Mouse (Mus musculus) bone marrow, adult 2 months (tissue): ENCODE results near the gene Abca17. TPM values are rescaled to one million over a fixed set of nuclear protein-coding genes. Genes with fewer than 3 reads are reported as not detected.
A peak's percentile ranks its signal among the peaks of the same experiment; 100 is the strongest.

Experiments
- H3K27ac ChIP-seq: fragments of 200-500 bp; 2 replicates; pipeline ENCODE4 v1.5.1; 2012; ENCODE audit warnings: low read depth, mild to moderate bottlenecking, control low read depth, inconsistent platforms, low read length; ENCODE audit not compliant: control insufficient read depth, poor library complexity, insufficient read depth
- H3K4me1 ChIP-seq: fragments of 200-500 bp; 2 replicates; pipeline ENCODE4 v1.6.1; 2011; ENCODE audit warnings: low read length; ENCODE audit not compliant: control insufficient read depth, insufficient read depth
- H3K4me3 ChIP-seq: fragments of 200-500 bp; replicated peaks from 2 replicates; pipeline ENCODE3; 2011; ENCODE audit warnings: mild to moderate bottlenecking, low read depth, low read length, control low read depth; ENCODE audit not compliant: control insufficient read depth
- CTCF ChIP-seq: fragments of 200-500 bp; IDR thresholded peaks from 2 replicates; pipeline ENCODE4 v1.5.1; 2011; ENCODE audit warnings: low read length, control low read depth; ENCODE audit not compliant: control insufficient read depth, insufficient read depth
- POLR2A ChIP-seq: fragments of 200-500 bp; IDR thresholded peaks from 2 replicates; pipeline ENCODE4 v1.6.1; 2011; ENCODE audit warnings: low read depth, mild to moderate bottlenecking, control low read depth, low read length, borderline replicate concordance; ENCODE audit not compliant: control insufficient read depth
- WGBS: fragments of 180-500 bp; shearing (Covaris S2); methylation state at CpG from one replicate; pipeline ENCODE4 v1.1.7; 2018; 5-methylcytosine and 5-hydroxymethylcytosine counted together
- polyA plus RNA-seq: library from polyadenylated mRNA; stranded (reverse); fragments of >200 nt; gene quantifications from 2 replicates; pipeline ENCODE4 v1.2.4, GENCODE M21; 2011; ENCODE audit warnings: low replicate concordance; ENCODE audit not compliant: missing spikeins, insufficient read depth, insufficient read length

Abca17 gene
- polyA plus RNA-seq, result not detected in 2 replicates

- 2% methylated on average over 42 of the region's 42 CpGs for whole genome bisulfite sequencing
- peak within 1 kb of the TSS; percentile 79 for H3K27ac ChIP-seq
Observed at GRCm38 (mm10) chr17:24350926-24351759, at the start of gene Abca17. Gene Abca17, minus strand, starts transcription at chr17:24351068.

GRCm38 (mm10) chr17:24394456-24394855 is 43.6 kb upstream of the Abca17 start:
- Histone ChIP-seq H3K27ac (no peak overlapping the region), H3K4me3 (no peak overlapping the region), H3K4me1 (no peaks in the 10 kb centered on the region)
- 88% methylated on average over 7 of the region's 7 CpGs for WGBS
- TF ChIP-seq POLR2A (no peak), CTCF (no peak)

More at GRCm38 (mm10) chr17:24350926-24351759, at the start of gene Abca17:
- Histone ChIP-seq H3K4me3 (peak within 1 kb of the TSS; percentile 87), H3K4me1 (no peaks in the 10 kb centered on the region; the same call in 1 of the 2 replicates)
- TF ChIP-seq CTCF, result no peak
- TF ChIP-seq POLR2A, result no peak

GRCm38 (mm10) chr17:24393527-24393926 is 42.7 kb upstream of the Abca17 start:
- Histone ChIP-seq H3K4me3 (no peak overlapping the region), H3K4me1 (no peaks in the 10 kb centered on the region), H3K27ac (no peak overlapping the region)
- TF ChIP-seq CTCF, result no peak
- no peak for TF ChIP-seq POLR2A
- 81% methylated on average over 4 of the region's 4 CpGs for WGBS

- no peak overlapping the region for H3K4me3 ChIP-seq
- H3K27ac ChIP-seq, result no peak overlapping the region
- H3K4me1 ChIP-seq, result no peaks in the 10 kb centered on the region
- peak; percentile 54 for TF ChIP-seq CTCF
- no peak for TF ChIP-seq POLR2A
- WGBS, result 76% methylated on average over 8 of the region's 8 CpGs
Observed at GRCm38 (mm10) chr17:24391149-24391548, 40.3 kb upstream of the Abca17 start.

- Histone ChIP-seq H3K27ac (no peak overlapping the region), H3K4me1 (no peaks in the 10 kb centered on the region), H3K4me3 (no peak overlapping the region)
- no peak for TF ChIP-seq POLR2A
- TF ChIP-seq CTCF, result peak; percentile 68
- 17% methylated on average over 2 of the region's 2 CpGs for WGBS
Observed at GRCm38 (mm10) chr17:24389865-24390264, 39.0 kb upstream of the Abca17 start.

- WGBS, result 90% methylated on average over 5 of the region's 5 CpGs
- Histone ChIP-seq H3K4me3 (no peak overlapping the region), H3K4me1 (no peaks in the 10 kb centered on the region), H3K27ac (no peak overlapping the region)
- TF ChIP-seq POLR2A (no peak), CTCF (no peak)
Observed at GRCm38 (mm10) chr17:24388711-24389110, 37.8 kb upstream of the Abca17 start.

- no peaks in the 10 kb centered on the region for H3K4me1 ChIP-seq
- TF ChIP-seq POLR2A (no peak), CTCF (no peak)
- H3K27ac ChIP-seq, result no peak overlapping the region
- H3K4me3 ChIP-seq, result no peak overlapping the region
- WGBS, result 90% methylated on average over 8 of the region's 8 CpGs
Observed at GRCm38 (mm10) chr17:24383789-24384188, 32.9 kb upstream of the Abca17 start.

GRCm38 (mm10) chr17:24378496-24378895 is 27.6 kb upstream of the Abca17 start:
- Histone ChIP-seq H3K4me1 (no peaks in the 10 kb centered on the region), H3K4me3 (no peak overlapping the region), H3K27ac (no peak overlapping the region)
- TF ChIP-seq POLR2A, result no peak
- no peak for TF ChIP-seq CTCF
- 75% methylated on average over 2 of the region's 2 CpGs for WGBS
